Mouse (Mus musculus) skeletal muscle tissue, adult 2 months (tissue): ENCODE measurements around the gene Zbtb16.

Experiments
- DNase-seq: peaks from one replicate; pipeline ENCODE4 v3.0.0-alpha.2; 2012; ENCODE audit warnings: low read depth, low spot score

Zbtb16 gene

GRCm38 (mm10) chr9:48768965-48769364, 67.1 kb downstream of the Zbtb16 start:
- DNase-seq = no peak

GRCm38 (mm10) chr9:48767666-48768432, 68.2 kb downstream of the Zbtb16 start:
- no peak for DNase-seq

DNA sequence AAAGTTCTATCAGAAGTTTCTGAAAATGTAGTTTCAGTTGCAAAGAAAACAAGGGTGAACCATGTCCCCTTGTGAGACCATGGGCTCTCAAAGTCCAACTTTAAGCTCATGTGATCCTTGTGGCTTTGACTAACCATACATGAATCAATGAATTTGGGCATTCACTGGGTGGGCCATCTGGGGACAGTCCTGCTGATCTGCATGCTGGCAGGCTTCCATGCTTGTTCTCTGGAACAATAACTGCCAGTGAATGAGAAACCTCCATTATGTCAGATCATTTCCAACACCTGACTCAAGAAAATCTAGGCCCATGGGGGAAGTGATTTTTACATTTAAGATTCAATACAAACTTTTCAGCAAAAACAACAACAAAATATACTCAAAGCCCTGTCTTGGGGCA, 70.1 kb downstream of the Zbtb16 start:
- DNase-seq = no peak

GRCm38 (mm10) chr9:48764311-48764710, 71.7 kb downstream of the Zbtb16 start:
- no peak for DNase-seq

GRCm38 (mm10) chr9:48761732-48762637, 74.0 kb downstream of the Zbtb16 start:
- no peak for DNase-seq

- no peak for DNase-seq
Observed at GRCm38 (mm10) chr9:48761175-48761556, 74.9 kb downstream of the Zbtb16 start.

DNA sequence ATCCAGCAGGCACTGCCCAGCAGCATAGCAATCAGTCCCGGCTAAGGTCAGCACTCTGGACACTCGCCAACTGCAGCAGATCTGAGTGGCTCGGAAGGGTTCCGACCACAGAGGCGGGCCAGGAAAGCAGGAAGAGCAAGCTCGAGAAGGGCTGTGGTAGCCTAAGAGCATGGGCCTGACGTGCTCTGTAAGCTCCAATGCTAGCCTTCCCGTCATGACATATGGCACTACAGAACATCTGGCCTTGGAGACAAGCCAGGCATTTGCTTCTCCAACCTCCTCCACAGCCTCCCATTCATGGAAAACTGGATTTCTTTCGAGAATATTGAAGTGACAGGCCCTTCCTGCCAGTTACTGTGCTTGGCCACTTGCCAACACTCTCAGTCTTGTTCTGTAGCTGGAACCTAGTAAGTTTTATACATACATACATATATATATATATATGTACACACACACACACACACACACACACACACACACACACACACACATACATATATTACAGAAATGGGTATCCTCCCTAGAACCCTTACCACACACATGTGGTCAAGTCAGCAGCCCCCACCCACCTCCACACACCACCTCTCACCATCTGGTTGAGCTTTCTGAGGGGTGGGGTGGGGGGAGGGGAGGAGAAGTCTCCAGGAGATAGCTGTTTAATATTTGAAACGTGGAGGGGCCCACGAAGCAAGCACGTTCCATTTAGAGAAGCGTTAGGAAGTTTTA, 75.4 kb downstream of the Zbtb16 start:
- peak; percentile 88 for DNase-seq

- no peak for DNase-seq
Observed at GRCm38 (mm10) chr9:48759098-48759497, 76.9 kb downstream of the Zbtb16 start.

DNA sequence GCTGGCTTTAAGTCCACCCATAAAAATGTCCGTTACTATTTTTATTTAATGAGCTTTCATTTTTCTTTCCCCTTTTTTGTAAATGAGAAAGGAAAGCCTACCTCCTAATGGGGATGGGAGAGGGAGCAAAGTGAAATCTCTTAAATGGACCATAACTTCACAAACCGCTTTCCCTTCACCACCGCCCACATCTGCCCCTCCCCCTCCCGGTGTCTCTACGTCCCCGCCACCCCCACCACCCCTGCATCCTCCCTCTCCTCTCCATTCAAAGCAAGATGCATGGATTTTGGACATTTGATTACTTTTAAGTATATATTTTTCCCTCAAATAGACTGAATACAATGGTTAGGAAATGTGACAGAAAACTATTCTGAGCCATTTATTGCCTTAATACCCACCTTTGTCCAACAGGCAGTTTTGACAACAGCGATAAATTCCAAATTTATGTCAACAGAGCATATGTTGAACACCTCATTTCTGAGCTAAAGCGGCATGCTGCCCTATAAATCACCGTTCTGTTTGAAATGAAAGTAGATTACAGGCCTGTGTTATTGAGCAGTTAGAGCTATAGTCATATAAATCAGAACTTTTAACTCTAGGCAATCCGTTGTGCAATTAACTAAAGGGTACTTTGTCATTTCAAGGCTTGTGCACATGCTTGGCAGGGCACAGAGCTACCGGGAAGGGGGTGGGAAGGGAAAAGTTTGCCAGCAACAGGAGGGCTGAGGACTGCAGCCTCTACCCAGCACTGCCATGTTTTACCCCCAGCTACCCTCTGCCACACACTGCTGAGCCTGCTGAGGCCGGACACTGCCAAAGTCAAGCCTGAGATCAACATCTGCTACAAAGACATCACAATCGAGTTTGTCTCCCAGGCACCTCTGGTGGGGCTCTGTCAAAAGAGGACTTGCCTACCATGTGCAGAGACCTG, 78.1 kb downstream of the Zbtb16 start:
- DNase-seq = no peak

DNA sequence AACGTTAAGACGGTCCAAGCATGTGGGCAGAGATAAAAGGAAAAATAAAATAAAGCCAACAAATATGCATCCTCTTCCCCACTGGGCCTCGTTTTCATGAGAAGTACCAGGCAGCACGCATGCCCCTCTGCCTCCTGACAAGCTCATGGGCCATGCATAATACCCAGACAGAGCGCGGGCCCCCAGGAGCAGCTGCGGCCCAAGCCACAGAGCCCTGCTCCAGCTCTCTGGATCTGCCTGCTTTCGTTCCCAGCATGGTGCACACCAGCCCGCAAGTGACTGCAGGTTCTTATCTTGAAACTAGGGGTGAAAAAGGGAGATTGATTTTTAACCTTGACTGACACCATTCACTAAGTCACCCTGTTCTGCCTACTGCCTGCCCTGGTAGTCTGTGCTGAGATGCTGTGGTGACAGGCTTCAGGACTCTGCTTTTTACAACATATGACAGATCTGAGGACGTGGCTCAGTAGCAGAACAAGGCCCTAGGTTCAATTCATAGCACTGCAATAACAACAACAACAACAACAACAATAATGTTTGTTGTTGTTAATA, 79.7 kb downstream of the Zbtb16 start:
- no peak for DNase-seq

GRCm38 (mm10) chr9:48755438-48756070, 80.5 kb downstream of the Zbtb16 start:
- DNase-seq = no peak

- DNase-seq = no peak
Observed at GRCm38 (mm10) chr9:48754418-48754817, 81.6 kb downstream of the Zbtb16 start.

DNA sequence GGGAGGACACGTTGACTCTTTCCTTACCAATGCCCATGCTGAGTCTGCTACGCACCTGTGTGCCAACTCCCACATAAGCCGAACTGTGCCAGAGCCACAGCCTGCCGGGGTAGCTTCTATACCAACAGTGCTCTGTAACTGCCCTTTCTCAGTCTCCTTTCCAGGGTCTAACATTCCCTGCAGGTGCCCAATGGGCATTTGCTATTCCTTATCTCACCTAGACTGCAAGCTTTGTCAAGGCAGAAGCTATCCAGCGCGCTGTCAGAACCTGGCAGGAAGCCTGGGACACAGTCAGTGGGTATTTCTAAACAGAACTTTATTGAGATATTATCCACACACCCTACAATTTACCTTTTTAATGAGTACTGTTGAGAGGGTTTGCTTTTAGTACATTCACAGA, 82.1 kb downstream of the Zbtb16 start:
- DNase-seq = no peak

DNA sequence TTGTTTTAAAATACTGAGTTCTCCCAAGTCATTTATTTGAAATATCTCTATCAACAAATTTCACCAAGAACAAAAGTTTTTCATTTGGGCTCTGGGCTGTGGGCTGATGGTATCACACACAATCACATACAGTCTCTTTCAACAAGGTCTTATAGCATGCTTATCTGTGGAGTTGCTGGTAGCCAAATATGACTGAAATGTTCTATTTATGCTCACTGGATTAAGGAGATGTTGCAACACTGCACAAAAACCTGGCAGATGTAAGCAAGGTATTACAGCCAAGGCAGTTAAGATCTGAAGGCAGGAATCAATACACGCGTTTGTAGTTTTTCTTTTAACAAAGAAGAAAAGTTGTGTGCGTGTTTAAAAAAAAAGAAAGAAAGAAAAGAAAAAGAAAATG, 84.1 kb downstream of the Zbtb16 start:
- DNase-seq = peak; percentile 81

DNA sequence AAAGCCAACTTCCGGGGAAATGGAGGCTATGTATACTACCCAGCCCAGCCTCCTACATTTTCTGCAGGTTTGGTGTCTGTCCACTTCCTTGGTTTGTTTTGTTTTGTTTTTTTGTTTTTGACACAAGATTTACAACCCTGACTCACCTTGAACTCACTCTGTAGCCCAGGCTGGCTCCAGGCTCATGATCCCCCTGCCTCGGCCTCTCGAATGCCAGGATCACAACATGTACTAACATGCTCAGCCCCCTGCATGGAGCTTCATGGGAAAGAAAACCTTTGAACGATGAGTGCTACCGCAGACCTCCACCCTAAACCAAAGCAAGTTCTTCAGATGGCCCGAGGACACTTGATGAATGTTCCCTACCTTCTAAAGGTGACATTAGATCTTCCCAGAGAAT, 86.4 kb downstream of the Zbtb16 start:
- no peak for DNase-seq

GRCm38 (mm10) chr9:48749168-48749567, 86.9 kb downstream of the Zbtb16 start:
- peak; percentile 85 for DNase-seq

- DNase-seq = no peak
Observed at GRCm38 (mm10) chr9:48748761-48749160, 87.3 kb downstream of the Zbtb16 start.

- DNase-seq = no peak
Observed at GRCm38 (mm10) chr9:48748216-48748615, 87.8 kb downstream of the Zbtb16 start.

DNA sequence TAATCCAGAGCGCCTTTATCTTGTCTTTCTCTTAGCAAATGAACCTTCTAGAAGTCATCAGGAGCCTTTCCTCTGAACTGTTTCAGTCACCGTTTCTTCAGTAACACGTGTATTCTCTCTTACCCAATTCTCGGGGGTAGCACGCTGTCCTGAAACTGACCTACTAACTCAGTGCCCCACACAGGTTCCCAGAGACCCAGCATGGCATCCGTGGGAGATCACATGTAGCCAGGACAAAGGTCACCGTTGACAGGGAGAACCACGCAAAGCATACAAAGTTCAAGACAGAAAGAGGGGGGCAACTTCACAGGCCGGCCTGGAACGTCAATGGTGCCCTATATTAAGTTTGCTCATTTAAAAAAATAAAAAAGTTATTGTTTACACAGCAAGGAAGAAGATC, 89.5 kb downstream of the Zbtb16 start:
- DNase-seq = no peak
